Comparison of ENCODE assay signal across 10 mouse cellular contexts in the genomic region with DNA sequence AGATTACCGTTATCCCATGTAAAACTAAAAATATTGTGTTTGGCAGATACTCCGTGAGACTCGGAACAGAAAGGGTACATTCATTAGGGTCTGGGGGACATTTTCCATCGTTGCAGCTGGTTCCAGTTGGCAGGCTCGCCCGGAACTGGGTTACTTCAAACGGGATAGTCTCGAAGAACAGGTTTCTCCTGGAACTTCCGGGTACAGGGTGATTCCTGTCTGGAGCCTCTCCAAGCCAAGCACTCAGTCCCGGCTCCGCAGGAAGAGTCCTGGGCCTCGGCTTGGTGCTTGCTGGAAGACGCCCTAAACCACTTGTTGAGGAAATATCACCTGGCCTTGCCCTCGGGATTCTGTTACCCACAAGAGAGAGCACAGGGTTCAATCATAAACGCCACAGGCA. TPM values are rescaled to one million over a fixed set of nuclear protein-coding genes. Genes with fewer than 3 reads are reported as not detected.
DNase-seq lines count a peak whose midpoint lies in the region; ATAC-seq and TF ChIP-seq lines count a peak whose summit lies in the region.
"Had no signal": no experiment of that assay in that cellular context is flagged by ENCODE, and none has a peak within 500 bp of the region (broad histone marks: within the 10 kb centered on the region; RNA-seq: fewer than 3 reads in every experiment).

No protein-coding gene starts in this region.

- H3K36me3 ChIP-seq in intestine, embryonic 15.5 days = no peaks in the 10 kb centered on the region
- H3K36me3 ChIP-seq in limb, embryonic 14.5 days (ENCODE audit: control insufficient read depth, insufficient read depth, low read length) = no peaks in the 10 kb centered on the region
- no peaks in the 10 kb centered on the region for H3K36me3 ChIP-seq in forebrain, embryonic 11.5 days (ENCODE audit: control insufficient read depth, insufficient read depth, low read length)

- no peak overlapping the region; the same call in 1 of the 2 replicates for H3K4me3 ChIP-seq in intestine, embryonic 15.5 days (replicated peaks)
- H3K4me3 ChIP-seq in limb, embryonic 14.5 days (replicated peaks; ENCODE audit: low read length) = no peak overlapping the region
- no peak overlapping the region for H3K4me3 ChIP-seq in forebrain, embryonic 11.5 days (ENCODE audit: low read depth, low read length)

- peak; percentile 15 for DNase-seq in ovary, adult 18-20 months (ENCODE audit: low spot score)
- DNase-seq in ovary, postnatal 10 days (ENCODE audit: low spot score) = no peak
- peak; percentile 40 for DNase-seq in limb, embryonic 14.5 days (ENCODE audit: low spot score)
- peak; percentile 48 to 61 for DNase-seq in urinary bladder, postnatal 36 days (ENCODE audit: low spot score in 2 of 2)
- DNase-seq in forebrain, embryonic 11.5 days (ENCODE audit: low spot score) = no peak
- no peak for DNase-seq in embryo, embryonic 11 days
- DNase-seq: adrenal gland, adult 2 months; gastrocnemius, postnatal 14 days had no signal

- no peaks in the 10 kb centered on the region for H3K27me3 ChIP-seq in intestine, embryonic 15.5 days (replicated peaks)
- 0 out of 2 replicates have a peak, but pooled peaks cover 5% of the 10 kb centered on the region for H3K27me3 ChIP-seq in limb, embryonic 14.5 days (ENCODE audit: control insufficient read depth, insufficient read depth, low read length)
- H3K27me3 ChIP-seq in forebrain, embryonic 11.5 days (ENCODE audit: control insufficient read depth, insufficient read depth, low read length) = peaks cover 3% of the 10 kb centered on the region; the same call in 1 of the 2 replicates

- H3K9me3 ChIP-seq in intestine, embryonic 15.5 days = no peaks in the 10 kb centered on the region
- H3K9me3 ChIP-seq in limb, embryonic 14.5 days (ENCODE audit: control insufficient read depth, low read length) = no peaks in the 10 kb centered on the region
- no peaks in the 10 kb centered on the region for H3K9me3 ChIP-seq in forebrain, embryonic 11.5 days (ENCODE audit: control insufficient read depth, low read length)

- ATAC-seq in intestine, embryonic 15.5 days = peak; percentile 72
- 0 out of 2 replicates have a peak, but pooled peaks have one; percentile 16 for ATAC-seq in limb, embryonic 14.5 days (ENCODE audit: low FRiP score, low read depth)
- no peak for ATAC-seq in forebrain, embryonic 11.5 days (replicated peaks; ENCODE audit: low FRiP score)

- peaks cover 12% of the 10 kb centered on the region for H3K4me1 ChIP-seq in intestine, embryonic 15.5 days (replicated peaks)
- H3K4me1 ChIP-seq in limb, embryonic 14.5 days (ENCODE audit: control insufficient read depth, insufficient read depth, low read length) = peaks cover 16% of the 10 kb centered on the region
- H3K4me1 ChIP-seq in forebrain, embryonic 11.5 days (replicated peaks; ENCODE audit: control insufficient read depth, insufficient read depth, low read length) = peaks cover 5% of the 10 kb centered on the region; the same call in 1 of the 2 replicates

- 33% methylated on average over 15 of the region's 15 CpGs for WGBS in intestine, embryonic 15.5 days
- 32% methylated on average over 15 of the region's 15 CpGs for WGBS in limb, embryonic 14.5 days
- WGBS in forebrain, embryonic 11.5 days = 55% methylated on average over 15 of the region's 15 CpGs

- no peak overlapping the region for H3K9ac ChIP-seq in intestine, embryonic 15.5 days
- no peak overlapping the region for H3K9ac ChIP-seq in limb, embryonic 14.5 days (ENCODE audit: low read depth, low read length, severe bottlenecking)
- H3K9ac ChIP-seq in forebrain, embryonic 11.5 days (ENCODE audit: low read length) = no peak overlapping the region

- 0 out of 2 replicates have a peak overlapping the region, but pooled peaks have one; percentile 2 for H3K27ac ChIP-seq in intestine, embryonic 15.5 days
- no peak overlapping the region for H3K27ac ChIP-seq in limb, embryonic 14.5 days (replicated peaks; ENCODE audit: low read depth, low read length)
- H3K27ac ChIP-seq in forebrain, embryonic 11.5 days (ENCODE audit: low read depth, low read length) = no peak overlapping the region

- peak overlapping the region; percentile 87 for H3K4me2 ChIP-seq in intestine, embryonic 15.5 days (replicated peaks)
- peak overlapping the region; percentile 82 for H3K4me2 ChIP-seq in limb, embryonic 14.5 days (replicated peaks; ENCODE audit: low read depth, low read length, severe bottlenecking)
- H3K4me2 ChIP-seq in forebrain, embryonic 11.5 days (ENCODE audit: low read depth, low read length, severe bottlenecking) = no peak overlapping the region

- no peak for TF ChIP-seq POLR2A in limb, embryonic 14.5 days (IDR thresholded peaks at IDR 0.05; ENCODE audit: borderline replicate concordance, extremely low read depth, insufficient read depth, insufficient read length)

RNA-seq across cellular contexts. Expression of gene Mlph, which starts 12.4 kb away (rescaled TPM):
- polyA plus RNA-seq in intestine, embryonic 15.5 days (2015; fragmentation: Nextera tagmentation; extraction: Ambion mirVana) = 0.85 and 1.6 TPM in 2 replicates
- 1.2 and 1.3 TPM in 2 replicates for polyA plus RNA-seq in limb, embryonic 14.5 days (2012; rRNA removed)
- 0.32 and 1.5 TPM in 2 replicates for polyA plus RNA-seq in limb, embryonic 14.5 days (2014; fragmentation: Nextera tagmentation; extraction: Ambion mirVana)
- polyA plus RNA-seq in forebrain, embryonic 11.5 days (2014; fragmentation: Nextera tagmentation; extraction: Ambion mirVana) = 0.13 and 0.23 TPM in 2 replicates

RNA-seq across cellular contexts. Expression of gene Prlh, which starts 25.6 kb away (rescaled TPM):
- not detected in 2 replicates for polyA plus RNA-seq in intestine, embryonic 15.5 days (2015; fragmentation: Nextera tagmentation; extraction: Ambion mirVana)
- not detected in 2 replicates for polyA plus RNA-seq in limb, embryonic 14.5 days (2012; rRNA removed)
- not detected in 2 replicates for polyA plus RNA-seq in limb, embryonic 14.5 days (2014; fragmentation: Nextera tagmentation; extraction: Ambion mirVana)
- polyA plus RNA-seq in forebrain, embryonic 11.5 days (2014; fragmentation: Nextera tagmentation; extraction: Ambion mirVana) = not detected in 2 replicates
- polyA plus RNA-seq: adrenal gland, adult 2 months; cortical plate, adult 2 months had no signal

RNA-seq across cellular contexts. Expression of gene Rab17, which starts 42.2 kb away (rescaled TPM):
- 35.2 and 41.0 TPM in 2 replicates for polyA plus RNA-seq in intestine, embryonic 15.5 days (2015; fragmentation: Nextera tagmentation; extraction: Ambion mirVana)
- polyA plus RNA-seq in limb, embryonic 14.5 days (2012; rRNA removed) = 0.76 and 0.78 TPM in 2 replicates
- polyA plus RNA-seq in limb, embryonic 14.5 days (2014; fragmentation: Nextera tagmentation; extraction: Ambion mirVana) = 1.0 and 1.6 TPM in 2 replicates
- polyA plus RNA-seq in forebrain, embryonic 11.5 days (2014; fragmentation: Nextera tagmentation; extraction: Ambion mirVana) = not detected in 2 replicates

Comparison
In these comparisons a context has a peak if more than half of its experiments do, and no peak if none do; other contexts are left out.
1. DNase-seq: peak in ovary, adult 18-20 months (single experiment), limb, embryonic 14.5 days (single experiment) and urinary bladder, postnatal 36 days (2 of 2); none in ovary, postnatal 10 days (single experiment), forebrain, embryonic 11.5 days (single experiment) and embryo, embryonic 11 days (single experiment).
2. RNA of gene Rab17, which starts 42.2 kb away (polyA plus RNA-seq): 35.2 to 41.0 TPM in intestine, embryonic 15.5 days; 0.76 to 1.6 TPM in limb, embryonic 14.5 days and not detected in forebrain, embryonic 11.5 days; every median in the first group is over 10 times any median in the second.